Mouse (Mus musculus) frontal cortex, adult 2 months (tissue): ENCODE results near the gene Miga1. TPM values are rescaled to one million over a fixed set of nuclear protein-coding genes. Genes with fewer than 3 reads are reported as not detected.

Experiments
- DNase-seq, 2 experiments: peaks; one replicate each; pipeline ENCODE4 v3.0.0; 2022; ENCODE audit warnings: low spot score in 1 of 2; ENCODE audit errors: extremely low spot score in 1 of 2
- polyA plus RNA-seq: library from polyadenylated mRNA; depleted of rRNA; stranded (reverse); fragments of >200 nt; gene quantifications from 2 replicates; pipeline ENCODE4 v1.2.3, GENCODE M21; 2012

The Miga1 gene
- polyA plus RNA-seq, 1 experiment = 47.2 TPM

GRCm38 (mm10) chr3:152288740-152289139 is 51.5 kb downstream of the Miga1 start:
- DNase-seq = no peak

- no peak for DNase-seq
Observed at GRCm38 (mm10) chr3:152288276-152288675, 51.9 kb downstream of the Miga1 start.

- DNase-seq = no peak
Observed at GRCm38 (mm10) chr3:152287810-152288209, 52.4 kb downstream of the Miga1 start.

- DNase-seq = no peak
Observed at GRCm38 (mm10) chr3:152284759-152285158, 55.4 kb downstream of the Miga1 start.

GRCm38 (mm10) chr3:152284306-152284705 is 55.9 kb downstream of the Miga1 start:
- DNase-seq = no peak

GRCm38 (mm10) chr3:152282126-152282525 is 58.1 kb downstream of the Miga1 start:
- no peak for DNase-seq

GRCm38 (mm10) chr3:152278431-152278830 is 61.8 kb downstream of the Miga1 start:
- no peak for DNase-seq

- DNase-seq = no peak
Observed at GRCm38 (mm10) chr3:152277912-152278311, 62.3 kb downstream of the Miga1 start.

GRCm38 (mm10) chr3:152276935-152277334 is 63.3 kb downstream of the Miga1 start:
- DNase-seq = no peak

- no peak for DNase-seq
Observed at GRCm38 (mm10) chr3:152275008-152275407, 65.2 kb downstream of the Miga1 start.

- DNase-seq = no peak
Observed at GRCm38 (mm10) chr3:152272974-152273685, 67.1 kb downstream of the Miga1 start.

- DNase-seq = no peak
Observed at GRCm38 (mm10) chr3:152271876-152272275, 68.3 kb downstream of the Miga1 start.

GRCm38 (mm10) chr3:152271071-152271710 is 69.0 kb downstream of the Miga1 start:
- DNase-seq = no peak

- DNase-seq = no peak
Observed at GRCm38 (mm10) chr3:152268099-152268498, 72.1 kb downstream of the Miga1 start.

GRCm38 (mm10) chr3:152266036-152266421 is 74.2 kb downstream of the Miga1 start, which contains the start of gene Nexn:
Gene Nexn (minus strand): TSS chr3:152266350.
- no peak for DNase-seq

GRCm38 (mm10) chr3:152265351-152266035 is 74.7 kb downstream of the Miga1 start:
- peak in 1 of 2 experiments; percentile 47 for DNase-seq

GRCm38 (mm10) chr3:152264830-152265229 is 75.4 kb downstream of the Miga1 start:
- DNase-seq = no peak

GRCm38 (mm10) chr3:152264374-152264773 is 75.8 kb downstream of the Miga1 start:
- no peak for DNase-seq

- DNase-seq = no peak
Observed at GRCm38 (mm10) chr3:152261948-152262347, 78.3 kb downstream of the Miga1 start.

- no peak for DNase-seq
Observed at GRCm38 (mm10) chr3:152261436-152261835, 78.8 kb downstream of the Miga1 start.

- no peak for DNase-seq
Observed at GRCm38 (mm10) chr3:152260362-152260761, 79.8 kb downstream of the Miga1 start.

- DNase-seq = peak; percentile 63 to 87
Observed at GRCm38 (mm10) chr3:152259409-152259808, 80.8 kb downstream of the Miga1 start.
